Mouse (Mus musculus): ENCODE measurements around the gene Vldlr.

The Vldlr gene

DNA sequence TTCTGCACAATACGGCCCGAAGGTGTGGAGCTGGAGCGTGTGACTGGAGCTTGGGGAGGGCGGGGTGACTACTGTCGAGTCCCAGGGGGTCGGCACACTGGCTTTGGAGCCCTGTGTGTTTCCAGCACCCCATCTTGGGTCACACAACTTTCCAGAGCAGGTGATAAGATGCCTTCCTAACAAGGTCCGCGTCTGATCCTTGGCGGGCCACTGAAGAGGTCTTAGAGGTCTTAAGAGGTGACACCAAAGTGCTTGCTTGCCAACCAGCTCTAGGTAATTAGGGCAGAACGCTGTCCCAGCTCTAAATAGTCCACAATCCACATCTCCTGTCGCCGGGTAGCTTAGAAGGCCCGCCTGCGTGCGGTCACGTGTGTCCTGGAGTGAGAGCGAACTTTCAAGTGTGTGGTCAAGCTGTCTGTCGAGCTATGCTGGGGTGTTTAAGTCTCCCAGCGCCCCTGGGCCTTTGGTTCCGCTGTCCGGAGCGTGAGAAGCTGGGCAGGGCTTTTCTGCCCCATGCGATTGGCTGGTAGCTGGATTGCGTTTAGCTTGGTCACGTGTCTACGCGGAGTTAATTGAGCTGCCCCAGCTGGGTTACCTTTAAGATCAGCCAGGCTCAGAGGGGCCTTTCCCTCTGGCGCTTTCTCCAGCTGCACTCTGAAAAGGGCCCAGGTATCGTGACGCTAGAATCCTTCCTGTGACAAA lies 2.4 kb downstream of the Vldlr start:
- TF ChIP-seq GATA4 (IDR thresholded peaks at IDR 0.05; ENCODE audit: insufficient replicate concordance, low read length), result no peak

GRCm38 (mm10) chr19:27219586-27219985 lies 3.3 kb downstream of the Vldlr start:
- no peak for TF ChIP-seq GATA4 (IDR thresholded peaks at IDR 0.05; ENCODE audit: insufficient replicate concordance, low read length)

- TF ChIP-seq GATA4 (IDR thresholded peaks at IDR 0.05; ENCODE audit: insufficient replicate concordance, low read length), result no peak
Observed at GRCm38 (mm10) chr19:27223046-27223445, 6.8 kb downstream of the Vldlr start.

DNA sequence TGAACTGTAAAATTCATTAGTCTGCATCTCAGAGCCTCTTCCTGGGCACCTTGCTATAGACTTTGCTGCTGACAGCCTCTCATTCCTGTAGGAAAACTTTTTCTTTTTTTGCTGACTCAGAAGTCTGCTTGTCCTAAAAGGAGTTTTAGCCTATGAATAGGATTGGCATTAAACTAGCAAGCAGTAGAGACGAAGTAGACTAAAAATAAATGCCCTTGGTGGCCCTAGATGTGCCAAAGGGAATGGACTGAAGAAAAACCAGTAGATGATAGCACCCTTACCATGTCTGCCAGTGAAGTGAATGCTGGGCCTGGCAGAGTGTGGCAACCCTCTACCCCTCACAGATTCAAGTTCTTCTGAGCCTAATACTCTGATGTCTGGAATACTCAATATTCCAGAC lies 8.1 kb downstream of the Vldlr start:
- no peak for TF ChIP-seq GATA4 (IDR thresholded peaks at IDR 0.05; ENCODE audit: insufficient replicate concordance, low read length)

DNA sequence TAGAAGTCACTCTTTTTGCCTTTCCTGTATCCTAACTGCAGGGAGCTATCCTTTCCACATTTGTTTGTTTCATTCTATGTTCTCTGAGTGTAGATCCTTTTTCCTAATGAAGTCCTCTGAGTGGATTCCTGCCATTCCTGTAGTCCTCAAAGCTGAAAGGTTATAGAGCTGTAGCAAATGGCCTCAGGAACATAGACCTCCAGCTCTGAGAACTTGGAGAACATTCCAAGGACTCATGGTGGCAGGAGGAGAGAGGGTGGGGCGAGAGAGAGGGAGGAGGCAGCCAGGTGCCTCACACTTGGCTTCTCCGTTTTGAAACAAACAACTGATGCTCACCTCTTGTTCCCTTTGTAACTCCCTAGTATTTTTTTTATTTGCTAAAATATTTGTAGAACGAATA lies 10.3 kb downstream of the Vldlr start:
- no peak for TF ChIP-seq GATA4 (IDR thresholded peaks at IDR 0.05; ENCODE audit: insufficient replicate concordance, low read length)

GRCm38 (mm10) chr19:27227131-27227530 lies 10.8 kb downstream of the Vldlr start:
- no peak for TF ChIP-seq GATA4 (IDR thresholded peaks at IDR 0.05; ENCODE audit: insufficient replicate concordance, low read length)

DNA sequence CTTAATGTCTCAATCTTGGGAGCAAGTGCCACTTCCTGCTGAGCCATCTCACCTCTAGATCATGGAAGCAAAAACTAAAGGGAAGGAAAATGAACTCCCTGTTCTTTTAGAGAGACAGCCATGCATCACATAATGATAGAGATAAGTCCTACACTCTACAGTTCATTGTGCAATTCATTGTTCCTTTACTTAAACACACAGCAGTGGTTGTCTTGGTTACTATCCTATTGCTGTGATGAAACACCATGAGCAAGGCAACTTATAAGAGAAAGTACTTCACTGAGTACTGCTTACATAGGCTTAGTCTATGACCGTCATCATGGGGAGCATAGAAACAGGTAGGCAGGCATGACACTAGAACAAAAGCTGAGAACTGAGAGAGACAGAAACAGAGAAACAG lies 12.0 kb downstream of the Vldlr start:
- TF ChIP-seq GATA4 (IDR thresholded peaks at IDR 0.05; ENCODE audit: insufficient replicate concordance, low read length), result no peak

GRCm38 (mm10) chr19:27233386-27233785 lies 17.1 kb downstream of the Vldlr start:
- TF ChIP-seq GATA4 (IDR thresholded peaks at IDR 0.05; ENCODE audit: insufficient replicate concordance, low read length), result no peak

GRCm38 (mm10) chr19:27239913-27240312 lies 23.6 kb downstream of the Vldlr start:
- no peak for TF ChIP-seq GATA4 (IDR thresholded peaks at IDR 0.05; ENCODE audit: insufficient replicate concordance, low read length)

DNA sequence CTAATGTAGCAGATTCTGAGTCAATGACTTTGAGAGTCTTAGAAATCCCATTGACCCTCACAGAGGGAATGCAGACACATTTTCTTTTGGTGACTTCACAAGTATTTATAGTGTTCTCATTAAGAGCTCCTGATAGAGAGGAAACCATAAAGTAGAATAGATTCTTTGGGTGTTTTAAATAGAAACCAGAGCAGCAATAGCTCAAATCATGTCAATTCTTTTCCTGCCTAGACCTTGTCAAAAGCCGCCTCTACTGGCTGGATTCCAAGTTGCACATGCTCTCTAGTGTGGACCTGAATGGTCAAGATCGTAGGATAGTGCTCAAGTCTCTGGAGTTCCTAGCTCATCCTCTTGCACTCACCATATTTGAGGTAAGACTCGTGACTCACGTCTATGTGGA lies 27.2 kb downstream of the Vldlr start:
- TF ChIP-seq GATA4 (IDR thresholded peaks at IDR 0.05; ENCODE audit: insufficient replicate concordance, low read length), result no peak

GRCm38 (mm10) chr19:27254756-27255155 lies 38.5 kb downstream of the Vldlr start:
- TF ChIP-seq GATA4 (IDR thresholded peaks at IDR 0.05; ENCODE audit: insufficient replicate concordance, low read length), result no peak

GRCm38 (mm10) chr19:27255678-27256077 lies 39.4 kb downstream of the Vldlr start:
- no peak for TF ChIP-seq GATA4 (IDR thresholded peaks at IDR 0.05; ENCODE audit: insufficient replicate concordance, low read length)

GRCm38 (mm10) chr19:27260102-27260501 lies 43.8 kb downstream of the Vldlr start:
- no peak for TF ChIP-seq GATA4 (IDR thresholded peaks at IDR 0.05; ENCODE audit: insufficient replicate concordance, low read length)

DNA sequence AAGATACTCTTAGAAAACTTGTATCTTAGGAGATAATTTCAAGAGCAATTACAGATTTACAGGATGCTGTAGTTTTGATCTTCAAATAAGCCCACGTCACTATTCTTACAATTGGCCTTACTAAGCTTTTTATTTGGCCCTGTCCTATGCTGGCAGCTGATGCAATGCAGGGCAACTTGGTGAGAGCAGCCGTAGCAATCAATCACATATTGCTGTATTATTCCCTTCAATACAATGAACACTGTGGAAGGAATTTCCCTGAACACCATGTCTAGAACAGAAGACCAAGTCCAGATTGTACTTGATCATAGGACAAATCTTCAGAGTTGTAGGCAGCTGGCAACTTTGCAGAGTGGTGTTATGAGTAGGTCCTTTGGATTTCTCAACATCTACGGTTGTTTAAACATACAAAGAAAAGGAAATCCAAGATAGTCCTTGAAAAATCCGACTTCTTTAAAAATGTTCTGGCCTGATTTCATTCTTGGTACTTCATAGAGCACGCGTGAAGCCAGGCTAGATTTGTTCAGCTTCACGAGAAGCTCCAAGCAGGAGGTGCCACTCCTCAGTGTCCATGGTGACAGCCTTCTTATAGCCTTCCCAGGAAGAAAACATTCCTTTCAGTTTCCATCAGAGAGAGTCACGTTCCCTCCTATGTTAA lies 44.5 kb downstream of the Vldlr start:
- no peak for TF ChIP-seq GATA4 (IDR thresholded peaks at IDR 0.05; ENCODE audit: insufficient replicate concordance, low read length)

- TF ChIP-seq GATA4 (IDR thresholded peaks at IDR 0.05; ENCODE audit: insufficient replicate concordance, low read length), result no peak
Observed at GRCm38 (mm10) chr19:27262141-27262540, 45.9 kb downstream of the Vldlr start.

GRCm38 (mm10) chr19:27273385-27273784 lies 57.1 kb downstream of the Vldlr start:
- no peak for TF ChIP-seq GATA4 (IDR thresholded peaks at IDR 0.05; ENCODE audit: insufficient replicate concordance, low read length)

DNA sequence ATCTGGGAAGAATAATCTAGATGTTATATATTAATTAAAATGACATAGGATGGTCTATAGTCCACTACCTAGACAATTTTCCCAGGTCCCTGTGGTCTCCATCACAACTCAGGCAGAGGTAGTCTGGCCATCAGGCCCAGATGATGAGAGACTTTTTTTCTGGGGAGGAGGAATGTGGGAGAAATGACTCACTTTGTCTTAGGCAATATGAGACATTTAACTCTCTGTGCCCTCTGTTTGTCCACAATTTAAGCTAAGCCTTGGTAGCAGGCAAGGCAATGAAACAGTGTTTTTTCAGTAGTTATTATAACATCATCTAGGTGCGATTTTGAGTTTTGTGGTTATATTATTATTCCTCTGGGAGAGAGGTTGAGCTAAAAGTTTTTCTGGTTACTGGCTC lies 58.1 kb downstream of the Vldlr start:
- no peak for TF ChIP-seq GATA4 (IDR thresholded peaks at IDR 0.05; ENCODE audit: insufficient replicate concordance, low read length)

Measured in liver, adult (tissue).